Mouse (Mus musculus) heart, embryonic 11.5 days (tissue): ENCODE measurements around the gene Gata1. TPM values are rescaled to one million over a fixed set of nuclear protein-coding genes. Genes with fewer than 3 reads are reported as not detected.

Experiments
- ATAC-seq: fragments of 200-750 bp; cut with Nextera tagmentation; replicated peaks from 2 replicates; pipeline ENCODE4 v1.8.0; 2017; ENCODE audit warnings: moderate library complexity; ENCODE audit not compliant: insufficient number of reproducible peaks, low FRiP score, low TSS enrichment
- H3K27ac ChIP-seq: fragments of 300-500 bp; sonication (generic); 2 replicates; pipeline ENCODE4 v1.5.1; 2014; ENCODE audit warnings: mild to moderate bottlenecking, low read depth, low read length
- H3K27me3 ChIP-seq: fragments of 300-500 bp; sonication (generic); 2 replicates; pipeline ENCODE4 v1.6.1; 2014; ENCODE audit warnings: mild to moderate bottlenecking, low read length, mixed read lengths; ENCODE audit not compliant: control insufficient read depth, insufficient read depth
- H3K36me3 ChIP-seq: fragments of 300-500 bp; sonication (generic); 2 replicates; pipeline ENCODE4 v1.6.1; 2014; ENCODE audit warnings: mild to moderate bottlenecking, low read length, moderate library complexity, mixed read lengths; ENCODE audit not compliant: control insufficient read depth, insufficient read depth
- H3K4me1 ChIP-seq: fragments of 300-500 bp; sonication (generic); 2 replicates; pipeline ENCODE4 v1.6.1; 2014; ENCODE audit warnings: low read length; ENCODE audit not compliant: control insufficient read depth, insufficient read depth
- H3K4me2 ChIP-seq: fragments of 300-500 bp; sonication (generic); 2 replicates; pipeline ENCODE4 v1.6.1; 2014; ENCODE audit warnings: mild to moderate bottlenecking, moderate library complexity
- H3K4me3 ChIP-seq: fragments of 300-500 bp; sonication (generic); 2 replicates; pipeline ENCODE4 v1.5.1; 2014; ENCODE audit warnings: low read depth, low read length
- H3K9ac ChIP-seq: fragments of 300-500 bp; sonication (generic); 2 replicates; pipeline ENCODE4 v1.6.1; 2014; ENCODE audit warnings: mild to moderate bottlenecking, low read depth, low read length, moderate library complexity
- H3K9me3 ChIP-seq: fragments of 300-500 bp; sonication (generic); replicated peaks from 2 replicates; pipeline ENCODE4 v1.6.1; 2016; ENCODE audit warnings: low read length; ENCODE audit not compliant: control insufficient read depth
- WGBS: fragments of 180-500 bp; shearing (Covaris S2); extraction: QIAGEN DNeasy Blood & Tissue Kit; methylation state at CpG from one replicate; pipeline ENCODE4 v1.1.7; 2014; ENCODE audit not compliant: insufficient replicate concordance; 5-methylcytosine and 5-hydroxymethylcytosine counted together
- polyA plus RNA-seq: library from polyadenylated mRNA; unstranded; fragments of >200 nt; fragmentation: Nextera tagmentation; extraction: Ambion mirVana; gene quantifications from 2 replicates; pipeline ENCODE4 v1.2.1, GENCODE M21; 2014

Gene Gata1
- polyA plus RNA-seq, 1 experiment from 2014 or later, result 16.6 TPM

- ATAC-seq, result no peak
- H3K27ac ChIP-seq, result no peak overlapping the region
- H3K36me3 ChIP-seq, result no peaks in the 10 kb centered on the region
- no peak overlapping the region for H3K4me3 ChIP-seq
- H3K9me3 ChIP-seq, result no peaks in the 10 kb centered on the region
- H3K4me1 ChIP-seq, result no peaks in the 10 kb centered on the region
- no peaks in the 10 kb centered on the region for H3K27me3 ChIP-seq
- no peak overlapping the region for H3K9ac ChIP-seq
- WGBS, result 86% methylated on average over 7 of the region's 7 CpGs
- H3K4me2 ChIP-seq, result no peak overlapping the region
Measured at GRCm38 (mm10) chrX:7950091-7950490, 27.8 kb downstream of the Gata1 start.

- H3K27me3 ChIP-seq, result no peaks in the 10 kb centered on the region
- H3K36me3 ChIP-seq, result no peaks in the 10 kb centered on the region
- peak overlapping the region; percentile 53 for H3K4me3 ChIP-seq
- peak overlapping the region; percentile 63; the same call in 1 of the 2 replicates for H3K9ac ChIP-seq
- no peaks in the 10 kb centered on the region for H3K4me1 ChIP-seq
- WGBS, result 10% methylated on average over 38 of the region's 38 CpGs
- ATAC-seq, result peak; percentile 93
- peak overlapping the region; percentile 35; the same call in 1 of the 2 replicates for H3K27ac ChIP-seq
- peak overlapping the region; percentile 62 for H3K4me2 ChIP-seq
- H3K9me3 ChIP-seq, result no peaks in the 10 kb centered on the region
Measured at GRCm38 (mm10) chrX:7947900-7948492, 29.9 kb downstream of the Gata1 start.

GRCm38 (mm10) chrX:7947108-7947899, 30.6 kb downstream of the Gata1 start, which contains the start of gene Hdac6:
Gene Hdac6 (minus strand): TSS chrX:7947889.
- peak within 1 kb of the TSS; percentile 35; the same call in 1 of the 2 replicates for H3K27ac ChIP-seq
- no peaks in the 10 kb centered on the region for H3K9me3 ChIP-seq
- peak within 1 kb of the TSS; percentile 53 for H3K4me3 ChIP-seq
- no peaks in the 10 kb centered on the region for H3K27me3 ChIP-seq
- WGBS, result 13% methylated on average over 35 of the region's 37 CpGs
- H3K36me3 ChIP-seq, result no peaks in the 10 kb centered on the region
- H3K4me1 ChIP-seq, result no peaks in the 10 kb centered on the region
- ATAC-seq, result peak; percentile 44
- H3K9ac ChIP-seq, result peak within 1 kb of the TSS; percentile 67; the same call in 1 of the 2 replicates
- H3K4me2 ChIP-seq, result peak within 1 kb of the TSS; percentile 62

- H3K36me3 ChIP-seq, result no peaks in the 10 kb centered on the region
- no peak for ATAC-seq
- 84% methylated on average over 8 of the region's 8 CpGs for WGBS
- H3K4me2 ChIP-seq, result no peak overlapping the region
- no peak overlapping the region for H3K27ac ChIP-seq
- H3K4me3 ChIP-seq, result no peak overlapping the region
- no peak overlapping the region for H3K9ac ChIP-seq
- no peaks in the 10 kb centered on the region for H3K27me3 ChIP-seq
- H3K4me1 ChIP-seq, result no peaks in the 10 kb centered on the region
- no peaks in the 10 kb centered on the region for H3K9me3 ChIP-seq
Measured at GRCm38 (mm10) chrX:7945618-7946017, 32.3 kb downstream of the Gata1 start.

GRCm38 (mm10) chrX:7937667-7938066, 40.2 kb downstream of the Gata1 start:
- Histone ChIP-seq H3K27ac (no peak overlapping the region), H3K4me3 (no peak overlapping the region), H3K4me2 (no peak overlapping the region), H3K9ac (no peak overlapping the region), H3K27me3 (no peaks in the 10 kb centered on the region), H3K9me3 (no peaks in the 10 kb centered on the region), H3K4me1 (no peaks in the 10 kb centered on the region), H3K36me3 (no peaks in the 10 kb centered on the region; the same call in 1 of the 2 replicates)
- no peak for ATAC-seq
- 89% methylated on average over 6 of the region's 6 CpGs for WGBS

- Histone ChIP-seq H3K27me3 (no peaks in the 10 kb centered on the region), H3K27ac (no peak overlapping the region), H3K9me3 (no peaks in the 10 kb centered on the region), H3K4me2 (no peak overlapping the region), H3K4me3 (no peak overlapping the region), H3K4me1 (no peaks in the 10 kb centered on the region), H3K36me3 (no peaks in the 10 kb centered on the region; the same call in 1 of the 2 replicates), H3K9ac (no peak overlapping the region)
- no peak for ATAC-seq
- 44% methylated on average over 11 of the region's 11 CpGs for WGBS
Measured at GRCm38 (mm10) chrX:7936874-7937273, 41.0 kb downstream of the Gata1 start.

- 15% methylated on average over 19 of the region's 19 CpGs for WGBS
- Histone ChIP-seq H3K27me3 (peaks cover 43% of the 10 kb centered on the region), H3K36me3 (no peaks in the 10 kb centered on the region), H3K27ac (no peak within 1 kb of the TSS), H3K9ac (no peak within 1 kb of the TSS), H3K9me3 (peaks cover 3% of the 10 kb centered on the region; the same call in 1 of the 2 replicates), H3K4me3 (no peak within 1 kb of the TSS), H3K4me1 (no peaks in the 10 kb centered on the region), H3K4me2 (peak within 1 kb of the TSS; percentile 24)
- ATAC-seq, result no peak
Measured at GRCm38 (mm10) chrX:7928270-7928790, 49.5 kb downstream of the Gata1 start, which contains the start of gene Eras. Gene Eras (minus strand): TSS chrX:7928607.

GRCm38 (mm10) chrX:7927116-7927515, 50.8 kb downstream of the Gata1 start:
- peaks cover 55% of the 10 kb centered on the region for H3K27me3 ChIP-seq
- no peaks in the 10 kb centered on the region for H3K4me1 ChIP-seq
- no peaks in the 10 kb centered on the region for H3K36me3 ChIP-seq
- no peak overlapping the region for H3K4me3 ChIP-seq
- H3K27ac ChIP-seq, result no peak overlapping the region
- 19% methylated on average over 10 of the region's 10 CpGs for WGBS
- ATAC-seq, result no peak
- H3K9me3 ChIP-seq, result peaks cover 3% of the 10 kb centered on the region; the same call in 1 of the 2 replicates
- peak overlapping the region; percentile 24 for H3K4me2 ChIP-seq
- H3K9ac ChIP-seq, result no peak overlapping the region
